Mouse (Mus musculus): ENCODE results near the gene Gm43517. TPM values are rescaled to one million over a fixed set of nuclear protein-coding genes. Genes with fewer than 3 reads are reported as not detected.

Gene Gm43517
- 0.05 TPM in 1 of 2 replicates, not detected in the other for polyA plus RNA-seq (2016; fragmentation: Nextera tagmentation; extraction: Ambion mirVana)

- no peak for ATAC-seq (ENCODE audit: insufficient number of reproducible peaks, insufficient read depth, low FRiP score, low TSS enrichment)
- under 1% methylated on average over 75 of the region's 75 CpGs for WGBS
These were observed at the start of gene Gm43517 for GRCm38 (mm10) chr12:49384876-49385630. Gene Gm43517, plus strand, starts transcription at chr12:49385174.

GRCm38 (mm10) chr12:49349697-49350096, 35.3 kb upstream of the Gm43517 start:
- Histone ChIP-seq H3K36me3 (no peaks in the 10 kb centered on the region), H3K4me3 (no peak overlapping the region), H3K9ac (no peak overlapping the region), H3K27me3 (no peaks in the 10 kb centered on the region), H3K27ac (no peak overlapping the region), H3K4me1 (no peaks in the 10 kb centered on the region), H3K4me2 (replicated peaks) (no peak overlapping the region), H3K9me3 (no peaks in the 10 kb centered on the region)
- 88% methylated on average over 10 of the region's 10 CpGs for WGBS
- ATAC-seq (ENCODE audit: insufficient number of reproducible peaks, insufficient read depth, low FRiP score, low TSS enrichment), result no peak

More at GRCm38 (mm10) chr12:49384876-49385630, at the start of gene Gm43517:
- Histone ChIP-seq H3K36me3 (no peaks in the 10 kb centered on the region), H3K4me3 (peak within 1 kb of the TSS; percentile 39), H3K27ac (peak within 1 kb of the TSS; percentile 75), H3K9ac (peak within 1 kb of the TSS; percentile 45), H3K4me1 (peaks cover 7% of the 10 kb centered on the region; the same call in 1 of the 2 replicates), H3K27me3 (peaks cover 61% of the 10 kb centered on the region), H3K9me3 (no peaks in the 10 kb centered on the region), H3K4me2 (replicated peaks) (peak within 1 kb of the TSS; percentile 49)

- no peak overlapping the region for H3K4me3 ChIP-seq
- ATAC-seq (ENCODE audit: insufficient number of reproducible peaks, insufficient read depth, low FRiP score, low TSS enrichment), result no peak
- no peak overlapping the region for H3K9ac ChIP-seq
- H3K9me3 ChIP-seq, result no peaks in the 10 kb centered on the region
- no peak overlapping the region for H3K27ac ChIP-seq
- H3K4me2 ChIP-seq (replicated peaks), result no peak overlapping the region
- peaks cover 24% of the 10 kb centered on the region for H3K27me3 ChIP-seq
- 58% methylated on average over 1 of the region's 1 CpGs for WGBS
- no peaks in the 10 kb centered on the region for H3K4me1 ChIP-seq
- H3K36me3 ChIP-seq, result no peaks in the 10 kb centered on the region
These were observed 16.0 kb upstream of the Gm43517 start for GRCm38 (mm10) chr12:49368931-49369330.

- Histone ChIP-seq H3K4me2 (replicated peaks) (no peak overlapping the region), H3K4me3 (no peak overlapping the region), H3K4me1 (no peaks in the 10 kb centered on the region), H3K27ac (no peak overlapping the region), H3K9me3 (no peaks in the 10 kb centered on the region), H3K36me3 (no peaks in the 10 kb centered on the region), H3K27me3 (peaks cover 49% of the 10 kb centered on the region), H3K9ac (no peak overlapping the region)
- no peak for ATAC-seq (ENCODE audit: insufficient number of reproducible peaks, insufficient read depth, low FRiP score, low TSS enrichment)
These were observed 12.8 kb upstream of the Gm43517 start for GRCm38 (mm10) chr12:49372170-49372569.

GRCm38 (mm10) chr12:49373176-49373575, 11.8 kb upstream of the Gm43517 start:
- 2% methylated on average over 5 of the region's 5 CpGs for WGBS
- no peak for ATAC-seq (ENCODE audit: insufficient number of reproducible peaks, insufficient read depth, low FRiP score, low TSS enrichment)
- Histone ChIP-seq H3K4me3 (no peak overlapping the region), H3K36me3 (no peaks in the 10 kb centered on the region), H3K27ac (no peak overlapping the region), H3K27me3 (peaks cover 59% of the 10 kb centered on the region), H3K9ac (no peak overlapping the region), H3K4me1 (no peaks in the 10 kb centered on the region), H3K9me3 (no peaks in the 10 kb centered on the region), H3K4me2 (replicated peaks) (no peak overlapping the region)

GRCm38 (mm10) chr12:49373821-49374605, 11.0 kb upstream of the Gm43517 start:
- H3K4me1 ChIP-seq, result no peaks in the 10 kb centered on the region
- ATAC-seq (ENCODE audit: insufficient number of reproducible peaks, insufficient read depth, low FRiP score, low TSS enrichment), result no peak
- 2% methylated on average over 24 of the region's 24 CpGs for WGBS
- no peaks in the 10 kb centered on the region for H3K36me3 ChIP-seq
- H3K27ac ChIP-seq, result no peak overlapping the region
- peak overlapping the region; percentile 45 for H3K4me2 ChIP-seq (replicated peaks)
- peaks cover 67% of the 10 kb centered on the region for H3K27me3 ChIP-seq
- H3K4me3 ChIP-seq, result peak overlapping the region; percentile 25; the same call in 1 of the 2 replicates
- H3K9me3 ChIP-seq, result no peaks in the 10 kb centered on the region
- no peak overlapping the region for H3K9ac ChIP-seq

GRCm38 (mm10) chr12:49374606-49374995, 10.4 kb upstream of the Gm43517 start:
- Histone ChIP-seq H3K36me3 (no peaks in the 10 kb centered on the region), H3K9ac (no peak overlapping the region), H3K9me3 (no peaks in the 10 kb centered on the region), H3K4me3 (peak overlapping the region; percentile 25; the same call in 1 of the 2 replicates), H3K27me3 (peaks cover 73% of the 10 kb centered on the region), H3K27ac (no peak overlapping the region), H3K4me2 (replicated peaks) (peak overlapping the region; percentile 45), H3K4me1 (no peaks in the 10 kb centered on the region)
- no peak for ATAC-seq (ENCODE audit: insufficient number of reproducible peaks, insufficient read depth, low FRiP score, low TSS enrichment)
- 0% methylated on average over 14 of the region's 14 CpGs for WGBS

- Histone ChIP-seq H3K27me3 (peaks cover 81% of the 10 kb centered on the region), H3K36me3 (no peaks in the 10 kb centered on the region), H3K4me3 (no peak overlapping the region), H3K9ac (no peak overlapping the region), H3K4me1 (no peaks in the 10 kb centered on the region), H3K9me3 (no peaks in the 10 kb centered on the region), H3K27ac (no peak overlapping the region), H3K4me2 (replicated peaks) (no peak overlapping the region)
- WGBS, result 3% methylated on average over 15 of the region's 15 CpGs
- no peak for ATAC-seq (ENCODE audit: insufficient number of reproducible peaks, insufficient read depth, low FRiP score, low TSS enrichment)
These were observed 9.3 kb upstream of the Gm43517 start for GRCm38 (mm10) chr12:49375427-49376317.

- H3K4me3 ChIP-seq, result no peak overlapping the region
- no peak overlapping the region for H3K4me2 ChIP-seq (replicated peaks)
- no peak for ATAC-seq (ENCODE audit: insufficient number of reproducible peaks, insufficient read depth, low FRiP score, low TSS enrichment)
- no peaks in the 10 kb centered on the region for H3K4me1 ChIP-seq
- H3K9me3 ChIP-seq, result no peaks in the 10 kb centered on the region
- whole genome bisulfite sequencing, result under 1% methylated on average over 19 of the region's 19 CpGs
- no peak overlapping the region for H3K9ac ChIP-seq
- no peaks in the 10 kb centered on the region for H3K36me3 ChIP-seq
- H3K27me3 ChIP-seq, result peaks cover 78% of the 10 kb centered on the region
- no peak overlapping the region for H3K27ac ChIP-seq
These were observed 8.5 kb upstream of the Gm43517 start for GRCm38 (mm10) chr12:49376318-49376992.

- H3K4me1 ChIP-seq, result no peaks in the 10 kb centered on the region
- ATAC-seq (ENCODE audit: insufficient number of reproducible peaks, insufficient read depth, low FRiP score, low TSS enrichment), result no peak
These were observed 7.5 kb upstream of the Gm43517 start for GRCm38 (mm10) chr12:49377281-49377970.

More at GRCm38 (mm10) chr12:49377281-49377970, 7.5 kb upstream of the Gm43517 start:
- Histone ChIP-seq H3K27me3 (peaks cover 82% of the 10 kb centered on the region), H3K4me2 (replicated peaks) (no peak overlapping the region), H3K9ac (no peak overlapping the region), H3K27ac (no peak overlapping the region), H3K9me3 (no peaks in the 10 kb centered on the region), H3K4me3 (no peak overlapping the region), H3K36me3 (no peaks in the 10 kb centered on the region)
- under 1% methylated on average over 15 of the region's 15 CpGs for WGBS
